Mouse (Mus musculus) gastrocnemius, adult 18-20 months (tissue): ENCODE data around the gene Grhl3. TPM values are rescaled to one million over a fixed set of nuclear protein-coding genes. Genes with fewer than 3 reads are reported as not detected.
A peak's percentile ranks its signal among the peaks of the same experiment; 100 is the strongest.

Experiments
- DNase-seq: peaks from one replicate; pipeline ENCODE4 v3.0.0; 2021; ENCODE audit warnings: low spot score
- total RNA-seq, 2 experiments: library from RNA; stranded (reverse); gene quantifications; 2 replicates each; pipeline ENCODE4 v1.2.3; 2021

Grhl3 gene
- total RNA-seq, 2 experiments from 2014 or later: 0.09 TPM; not detected in 1

DNA sequence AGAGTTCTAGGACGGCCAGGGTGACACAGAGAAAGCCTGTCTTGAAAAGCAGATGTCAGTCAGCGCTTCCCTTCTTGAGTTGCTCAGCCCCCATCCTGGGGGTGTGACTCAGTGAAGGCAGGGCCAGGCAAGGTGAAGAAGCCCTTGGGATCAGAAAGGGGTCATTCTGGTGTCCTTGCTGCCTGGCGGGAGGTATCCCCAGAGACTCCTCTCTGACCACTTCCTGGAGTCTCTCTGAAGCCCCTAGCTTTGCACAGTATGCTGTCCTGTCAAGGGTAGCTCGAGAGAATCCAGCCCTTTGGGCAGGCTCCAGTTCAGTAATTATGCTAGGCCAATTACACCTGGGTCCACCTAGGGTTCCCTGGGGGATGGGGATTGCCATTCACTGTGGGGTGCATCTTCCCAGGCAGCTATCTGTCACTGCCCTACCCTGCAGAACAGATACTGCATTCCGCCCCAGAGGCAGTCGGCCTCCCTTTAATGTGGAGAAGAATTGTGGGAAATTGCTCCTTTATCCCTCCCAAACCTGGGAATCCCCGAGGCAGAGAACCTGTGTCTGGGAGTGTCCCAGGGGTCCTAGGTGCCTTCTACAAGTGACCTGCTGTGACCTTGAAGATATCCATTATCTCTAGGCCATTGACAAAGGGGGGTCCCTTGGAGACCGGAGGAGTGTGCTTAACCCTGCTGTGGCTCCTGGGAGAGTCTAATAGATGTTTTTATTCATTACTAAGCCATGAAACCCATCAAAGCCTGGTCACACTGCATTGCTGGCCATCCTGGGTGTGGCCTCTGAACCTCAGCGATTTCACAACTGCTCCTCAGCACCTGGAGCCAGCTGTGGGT lies 41.4 kb downstream of the Grhl3 start:
- DNase-seq: no peak

DNA sequence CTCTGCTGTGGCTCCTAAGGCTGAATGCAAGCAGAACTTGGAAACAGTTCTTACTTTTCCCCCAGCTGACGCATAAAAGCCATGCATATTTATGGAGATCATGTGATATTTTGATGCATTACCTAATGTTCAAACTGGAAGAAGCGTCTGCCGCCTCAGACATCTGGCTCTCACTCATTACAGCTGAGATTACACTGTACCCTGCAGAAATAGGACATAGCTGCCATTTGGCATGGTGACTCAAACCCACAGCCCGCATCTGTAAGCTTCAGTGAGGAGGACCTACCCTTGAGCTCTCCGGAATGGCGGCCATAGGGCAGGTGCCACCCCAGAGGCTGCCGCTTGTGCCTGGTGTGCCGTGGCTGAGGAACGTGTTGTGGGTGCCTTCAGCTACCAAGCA lies 42.2 kb downstream of the Grhl3 start:
- no peak for DNase-seq

DNA sequence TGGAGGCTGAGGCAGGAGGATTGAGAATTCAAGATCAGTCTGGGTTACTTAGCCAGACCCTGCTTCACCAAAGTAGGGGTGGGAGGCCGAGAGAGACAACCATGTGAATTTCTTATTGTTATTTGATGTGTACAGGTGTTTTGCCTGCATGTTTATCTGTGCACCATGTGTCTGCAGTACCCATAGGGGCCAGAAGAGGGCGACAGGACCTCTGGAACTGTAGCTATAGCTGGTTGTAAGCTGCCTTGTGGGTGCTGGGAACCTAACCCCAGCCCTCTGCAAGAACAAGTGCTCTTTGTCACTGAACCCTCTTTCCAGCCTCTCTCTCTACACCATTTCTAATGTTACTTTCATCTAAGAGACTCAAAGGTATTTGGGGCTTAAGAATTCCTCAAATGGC lies 43.2 kb downstream of the Grhl3 start:
- no peak for DNase-seq

DNA sequence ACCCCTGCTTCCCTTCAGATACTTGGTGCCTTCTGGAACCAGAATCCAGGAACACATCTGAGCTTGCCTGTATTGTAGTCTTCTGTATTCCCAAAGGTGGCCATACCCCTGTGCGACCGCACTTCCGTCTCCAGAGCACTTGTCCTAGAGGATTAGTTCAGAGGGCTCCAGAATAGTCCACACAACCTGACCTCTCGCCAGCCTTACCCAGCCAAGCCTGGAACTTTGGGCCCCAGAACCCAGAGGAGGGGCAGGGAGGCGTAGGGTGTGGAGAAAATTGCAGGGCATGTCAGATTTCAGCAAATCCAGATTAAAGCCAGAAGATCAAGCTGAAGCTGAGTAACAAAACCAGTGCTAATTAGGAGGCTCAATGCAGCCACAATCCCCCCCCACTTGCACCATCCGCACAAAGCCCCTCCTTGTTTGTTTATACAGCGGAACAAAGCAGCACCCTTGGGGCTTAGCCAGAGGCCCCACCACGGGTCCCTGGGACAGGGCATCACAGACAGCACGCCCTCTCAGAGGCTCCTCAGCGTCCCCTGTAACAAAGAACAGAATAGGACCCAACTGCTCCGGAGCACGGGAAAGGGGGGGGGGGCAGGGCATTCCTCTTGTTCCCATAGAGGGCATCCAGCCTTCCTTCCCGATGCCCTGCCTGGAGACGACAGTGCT lies 47.3 kb downstream of the Grhl3 start:
- DNase-seq: no peak

DNA sequence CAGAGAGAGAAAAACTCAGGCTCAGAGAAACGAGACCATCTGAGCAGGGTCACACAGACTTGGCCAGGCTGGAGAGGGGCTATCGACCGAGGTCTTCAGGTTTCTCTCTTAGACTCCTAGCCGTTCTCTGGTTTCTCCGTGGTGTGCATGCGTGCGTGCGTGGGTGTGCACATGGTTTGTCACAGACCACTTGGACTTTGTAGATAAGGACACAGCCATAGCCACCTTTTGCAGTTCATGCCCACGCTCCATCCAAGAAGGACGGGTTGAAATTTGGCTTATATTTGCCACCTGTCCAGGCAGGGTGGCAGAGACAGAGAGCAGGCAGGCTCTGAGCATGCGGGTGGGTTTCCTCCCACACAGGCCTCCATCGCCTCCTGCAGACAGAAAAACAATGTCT lies 48.4 kb downstream of the Grhl3 start:
- no peak for DNase-seq

DNA sequence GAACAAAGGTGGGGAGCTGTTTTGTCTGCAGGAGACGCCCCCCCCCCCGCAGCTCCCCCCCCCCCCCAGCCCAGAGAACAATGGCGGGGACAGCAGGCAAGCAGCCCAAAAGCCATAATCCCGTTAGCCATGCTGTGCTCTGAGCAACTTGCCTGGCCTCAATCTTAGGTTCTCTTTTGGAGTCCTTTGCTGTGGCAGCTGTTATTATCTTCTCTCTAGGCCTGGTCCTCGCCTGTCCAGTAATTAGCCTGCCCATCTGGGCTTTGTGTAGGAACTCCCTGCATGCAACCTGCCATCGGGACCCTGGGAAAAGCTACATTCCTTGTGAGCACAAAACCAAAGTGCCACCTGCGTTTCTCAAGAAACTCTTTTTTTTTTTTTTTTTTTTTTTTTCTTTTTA lies 49.5 kb downstream of the Grhl3 start:
- no peak for DNase-seq

DNA sequence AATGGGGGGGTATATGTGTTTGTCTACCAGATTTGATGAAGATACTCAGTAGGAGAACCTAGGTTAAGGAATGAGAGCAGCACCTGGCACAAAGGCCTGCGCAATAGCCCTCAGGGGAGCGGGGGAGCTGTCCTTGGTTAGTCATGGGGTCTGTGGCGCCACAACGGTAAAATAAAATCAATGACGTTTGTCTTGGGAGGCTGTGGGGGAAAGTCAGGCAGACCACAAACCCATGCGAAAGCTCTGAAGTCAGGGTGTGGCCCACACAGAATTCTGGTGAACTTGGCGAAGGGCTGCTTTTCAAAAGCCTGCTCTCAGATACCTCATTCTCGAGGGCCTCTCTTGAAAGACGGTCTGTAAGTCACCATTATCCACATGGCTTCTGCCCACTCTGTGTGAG lies 53.0 kb downstream of the Grhl3 start:
- DNase-seq: no peak

DNA sequence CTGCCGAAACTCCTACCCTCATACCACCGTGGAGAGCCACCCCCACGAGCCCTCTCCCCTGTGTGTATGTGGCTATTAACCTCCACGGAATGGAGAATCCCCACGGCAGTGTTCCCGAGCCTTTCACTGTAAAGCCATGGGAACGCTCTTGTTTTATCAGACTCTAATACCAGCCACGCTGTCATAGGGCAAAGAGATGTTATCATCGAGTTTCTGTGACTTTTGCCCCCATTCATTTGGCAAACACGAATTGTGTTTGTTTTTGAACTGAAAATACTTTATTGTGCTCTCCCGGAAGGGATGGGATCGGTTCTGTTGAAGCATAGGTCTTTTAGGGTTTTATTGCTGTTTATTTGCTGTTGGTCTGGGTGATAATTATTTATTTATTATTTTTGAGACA lies 55.3 kb downstream of the Grhl3 start:
- no peak for DNase-seq

DNA sequence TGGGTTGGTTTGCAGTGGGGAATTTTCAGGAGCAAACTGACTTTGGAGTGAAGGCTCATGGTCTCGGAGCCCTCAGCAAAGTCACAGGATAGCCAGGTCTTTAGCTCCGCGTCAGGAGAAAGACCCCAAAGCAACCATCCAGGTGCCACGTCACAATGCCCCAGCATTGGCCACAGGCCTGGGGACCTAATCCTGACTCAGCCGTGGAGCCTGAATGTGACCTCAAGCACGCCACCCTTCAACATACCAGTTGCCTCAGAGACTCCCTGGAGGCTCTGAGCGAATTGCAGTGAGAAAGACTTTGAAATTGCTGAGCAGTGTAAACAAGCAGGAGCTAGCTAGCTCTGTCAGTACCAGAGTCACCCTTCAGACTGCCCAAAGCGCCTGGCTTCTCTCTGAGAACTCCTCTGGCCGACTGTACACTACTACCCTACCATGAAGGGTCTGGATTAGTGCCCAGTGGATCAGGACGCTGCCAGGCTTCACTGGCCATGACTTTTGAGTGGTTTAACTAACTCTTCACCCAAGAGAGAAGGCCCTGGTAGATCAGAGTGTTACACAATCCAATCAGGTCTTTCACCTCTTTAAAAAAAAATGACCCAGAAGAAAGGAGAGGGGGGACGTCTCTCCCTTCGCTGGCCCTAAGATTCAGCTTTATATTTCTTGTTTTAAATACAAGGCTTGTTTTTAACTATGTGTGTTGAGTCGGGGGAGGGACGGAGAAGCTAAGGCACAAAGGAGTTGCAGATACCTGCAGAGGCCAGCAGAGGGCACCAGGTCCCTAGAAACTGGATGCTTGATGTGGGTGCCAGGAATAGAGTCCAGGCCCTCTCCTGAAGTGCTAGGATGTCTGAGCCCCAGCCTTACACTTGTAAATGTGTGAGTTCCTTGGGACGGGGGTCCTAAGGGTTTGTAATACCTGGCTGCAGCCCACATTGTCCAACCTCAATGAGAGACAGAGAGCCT lies 56.8 kb downstream of the Grhl3 start:
- peak; percentile 63 for DNase-seq

DNA sequence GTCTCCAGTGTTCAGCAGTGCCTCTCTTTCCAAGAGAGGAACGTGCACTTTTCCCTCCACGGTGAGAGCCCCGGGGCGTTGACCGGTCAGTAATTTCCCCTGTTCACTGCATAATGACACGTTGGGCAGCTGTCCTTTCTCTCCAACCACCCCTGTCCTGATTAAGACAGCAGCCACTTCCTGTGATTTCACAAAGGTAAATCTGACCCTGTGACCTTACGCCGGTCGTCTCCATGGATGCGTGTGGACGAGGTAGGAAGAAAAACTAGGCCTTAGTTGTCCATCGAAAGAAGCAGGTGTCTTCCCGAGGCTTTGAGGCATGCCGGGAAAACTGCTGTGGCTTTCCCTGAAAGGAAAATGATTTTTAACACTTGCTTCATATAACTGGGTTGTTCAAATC lies 58.5 kb downstream of the Grhl3 start:
- no peak for DNase-seq

DNA sequence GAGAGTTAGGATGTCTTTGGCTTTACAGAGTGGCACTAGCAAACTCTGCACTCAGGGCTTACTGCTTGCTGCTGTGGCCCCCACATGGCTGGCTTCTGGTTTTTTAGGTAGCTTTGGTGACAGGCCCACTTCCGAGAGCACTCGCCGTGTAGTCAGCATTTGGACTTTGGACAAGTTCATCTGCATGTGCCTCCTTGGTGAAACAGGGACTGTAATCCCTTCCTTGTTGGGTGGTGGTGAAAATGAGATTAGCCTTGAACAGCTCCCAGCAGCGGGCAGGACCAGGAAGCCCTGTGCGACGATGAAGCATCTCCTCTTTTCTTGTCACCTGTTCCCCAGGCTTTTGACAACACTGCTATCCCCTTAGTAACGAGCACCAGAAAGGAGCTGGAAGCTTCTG lies 59.6 kb downstream of the Grhl3 start:
- no peak for DNase-seq

DNA sequence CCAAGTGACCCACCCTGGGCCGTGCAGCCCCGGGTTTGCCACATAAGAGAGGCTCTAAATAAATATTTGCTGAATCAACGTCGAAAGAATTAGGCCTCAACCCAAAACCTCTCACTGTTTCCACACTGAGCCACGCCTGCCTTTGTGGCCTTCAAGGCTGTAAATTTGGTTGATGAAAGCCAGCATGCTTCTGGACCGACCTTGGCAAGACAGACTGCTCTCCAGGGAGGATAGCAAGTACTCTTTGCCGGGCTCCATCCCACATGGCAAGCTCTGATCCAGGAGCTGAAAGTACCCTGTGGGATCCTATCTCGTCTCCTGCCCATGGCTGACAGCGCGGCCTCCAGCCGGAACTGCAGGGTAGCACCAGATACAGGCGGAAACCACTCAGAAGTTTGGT lies 63.9 kb downstream of the Grhl3 start:
- no peak for DNase-seq

DNA sequence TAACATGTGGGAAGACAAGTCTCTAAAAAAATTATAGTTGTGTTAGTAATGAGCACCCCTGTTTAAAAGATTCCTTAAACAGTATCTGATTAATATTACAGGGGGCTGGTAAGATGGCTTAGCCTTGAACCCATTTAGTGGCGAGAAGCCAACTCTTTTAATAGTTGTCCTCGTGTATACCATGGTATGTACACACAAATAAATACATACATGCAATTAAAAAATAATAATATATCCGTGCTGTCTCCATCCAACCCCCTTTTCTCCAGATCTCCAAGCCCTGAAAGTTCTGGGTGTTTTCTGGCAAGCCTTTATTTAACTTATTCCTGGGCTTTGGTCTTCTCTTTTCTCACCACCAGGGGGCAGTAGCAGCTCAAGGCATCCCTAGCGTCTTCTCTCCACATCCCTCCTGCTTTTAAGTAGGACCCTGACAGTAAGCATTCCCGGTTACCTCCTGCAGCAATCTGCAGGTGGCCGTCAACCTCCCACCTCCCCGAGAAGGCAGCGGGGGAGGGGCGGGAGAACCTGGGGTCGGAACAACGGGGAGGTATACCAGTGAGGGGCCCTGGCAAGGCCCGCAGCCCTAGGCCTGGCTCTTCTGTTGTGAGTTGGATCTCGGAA lies 64.9 kb downstream of the Grhl3 start:
- peak; percentile 61 for DNase-seq

DNA sequence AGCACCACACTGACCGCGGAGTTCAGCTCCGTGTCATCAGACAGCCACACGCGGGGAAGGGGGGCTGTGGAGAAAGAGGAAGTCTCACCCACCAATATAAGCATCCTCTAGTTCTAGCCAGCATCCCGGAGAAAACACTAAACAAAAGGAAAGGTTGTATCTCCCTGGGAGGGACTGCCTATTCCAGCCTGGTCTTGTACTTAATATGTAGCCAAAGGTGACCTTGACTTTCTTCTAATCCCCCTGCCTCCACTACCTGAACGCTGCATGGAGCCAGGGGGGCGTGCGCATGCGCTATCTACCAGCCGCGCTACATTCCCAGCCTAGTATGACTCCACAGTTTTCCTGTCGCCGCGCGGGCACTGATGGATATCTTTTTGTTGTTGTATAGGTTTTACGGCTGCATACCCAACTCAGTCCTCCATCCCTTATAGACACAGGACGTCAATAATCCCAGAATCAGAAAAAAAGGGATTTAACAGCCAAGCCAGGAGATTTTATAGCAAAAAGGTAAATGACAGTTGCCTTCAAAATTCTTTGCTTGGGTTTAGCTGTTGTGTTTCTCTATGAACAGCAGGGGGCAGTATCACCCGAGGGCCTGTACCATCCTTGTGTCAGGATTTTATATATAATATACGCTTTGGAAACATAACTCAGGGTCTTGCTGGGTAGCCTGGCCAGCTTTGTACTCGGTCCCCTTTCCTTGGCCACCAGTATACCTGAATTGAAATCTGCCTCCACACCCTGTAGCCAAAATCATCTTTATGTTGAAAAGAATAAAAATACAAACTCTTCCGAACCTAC lies 65.7 kb downstream of the Grhl3 start:
- no peak for DNase-seq

DNA sequence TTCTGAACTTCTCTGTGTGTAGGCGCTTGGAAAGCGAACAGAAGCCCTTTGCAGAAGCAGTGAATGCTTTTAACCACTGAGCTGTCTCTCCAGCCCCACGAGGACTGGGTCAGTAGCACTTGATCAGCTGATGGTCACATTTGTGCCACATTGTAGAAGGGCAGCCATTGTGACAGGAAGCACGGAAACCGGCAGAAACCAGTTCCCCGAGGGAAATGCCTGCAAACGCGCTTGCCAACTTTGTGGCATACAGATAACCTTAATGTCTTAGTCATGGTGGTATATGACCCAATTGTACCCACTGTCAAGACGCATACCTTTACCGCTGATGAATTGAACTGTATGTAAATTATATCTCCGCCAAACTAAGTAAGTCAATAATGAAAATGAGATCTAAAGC lies 67.6 kb downstream of the Grhl3 start:
- DNase-seq: no peak

DNA sequence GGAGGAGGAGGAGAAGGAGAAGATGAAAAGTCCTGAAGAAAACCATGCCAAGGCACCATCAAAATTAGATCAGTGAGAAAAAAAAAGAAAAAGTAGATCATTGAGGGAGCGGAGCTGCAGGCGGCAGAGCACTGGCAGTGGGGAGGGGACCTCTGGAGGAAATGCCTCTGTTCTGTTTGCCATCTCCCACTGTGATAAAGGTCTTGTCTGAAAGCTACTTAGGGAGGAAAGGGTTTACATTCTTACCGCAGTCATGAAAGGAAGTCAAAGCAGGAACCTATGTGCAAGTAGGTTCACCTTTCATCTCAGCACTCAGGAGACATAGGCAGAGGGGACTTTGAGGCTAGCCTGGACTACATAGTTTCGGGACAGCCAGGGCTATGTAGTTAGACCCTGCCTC lies 71.8 kb downstream of the Grhl3 start:
- no peak for DNase-seq

DNA sequence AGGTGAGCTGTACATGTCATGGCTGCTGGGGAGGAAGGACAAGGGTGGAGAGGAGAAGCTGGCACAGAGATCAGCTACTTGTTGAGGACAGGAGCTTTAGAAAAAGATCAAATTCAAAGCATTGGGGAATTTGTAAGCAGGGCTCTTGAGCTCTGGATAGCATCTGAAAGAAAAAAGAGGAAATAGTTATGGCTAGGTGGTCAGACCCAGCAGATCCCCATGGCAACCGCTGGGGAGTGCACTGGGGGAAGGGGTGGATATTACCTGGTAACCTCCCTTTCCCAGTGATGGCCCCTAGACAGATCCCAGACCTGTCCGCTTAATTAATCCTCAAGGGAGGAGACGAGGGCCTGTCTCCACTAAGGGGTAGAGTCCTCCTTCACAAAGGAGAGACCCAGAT lies 73.6 kb downstream of the Grhl3 start:
- DNase-seq: no peak

DNA sequence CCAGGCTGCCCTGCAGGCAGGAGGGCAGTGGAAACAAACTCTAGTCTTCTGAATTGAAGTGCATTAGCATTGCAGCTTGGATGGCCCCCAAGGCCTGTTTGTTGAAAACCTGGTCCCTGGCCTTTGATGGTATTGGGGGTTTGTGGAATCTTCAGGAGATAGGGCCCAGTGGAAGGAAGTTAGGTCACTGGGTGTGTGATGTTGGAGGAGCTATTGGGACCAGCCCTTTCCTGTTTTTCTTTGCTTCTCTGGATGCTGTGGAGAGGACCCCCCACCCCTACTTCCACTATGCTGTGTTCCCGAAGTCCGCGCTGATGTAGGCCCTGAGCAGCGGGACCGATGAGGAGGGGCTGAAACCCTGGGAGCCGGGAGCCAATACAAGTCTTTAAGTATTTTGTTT lies 75.3 kb downstream of the Grhl3 start:
- DNase-seq: no peak

DNA sequence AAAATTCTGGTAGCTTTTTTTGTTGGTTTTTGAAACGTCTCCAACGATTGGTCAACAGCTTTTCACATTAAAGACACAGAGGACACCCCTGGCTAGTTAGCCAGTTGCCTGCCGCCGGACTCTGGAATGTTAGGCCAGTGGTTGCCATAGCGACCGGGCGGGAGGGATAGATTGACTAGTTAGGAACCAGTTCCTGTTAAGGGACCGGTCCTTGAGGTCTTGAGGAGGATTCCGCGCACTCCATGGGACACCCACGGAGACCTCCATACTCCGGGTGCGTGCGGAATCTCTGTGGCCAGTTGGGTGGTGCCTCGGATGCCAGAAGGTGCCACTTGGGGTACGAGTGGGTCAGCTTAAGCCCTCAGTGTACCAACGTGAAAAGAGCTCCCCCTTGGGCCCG lies 77.6 kb downstream of the Grhl3 start:
- peak; percentile 48 for DNase-seq

DNA sequence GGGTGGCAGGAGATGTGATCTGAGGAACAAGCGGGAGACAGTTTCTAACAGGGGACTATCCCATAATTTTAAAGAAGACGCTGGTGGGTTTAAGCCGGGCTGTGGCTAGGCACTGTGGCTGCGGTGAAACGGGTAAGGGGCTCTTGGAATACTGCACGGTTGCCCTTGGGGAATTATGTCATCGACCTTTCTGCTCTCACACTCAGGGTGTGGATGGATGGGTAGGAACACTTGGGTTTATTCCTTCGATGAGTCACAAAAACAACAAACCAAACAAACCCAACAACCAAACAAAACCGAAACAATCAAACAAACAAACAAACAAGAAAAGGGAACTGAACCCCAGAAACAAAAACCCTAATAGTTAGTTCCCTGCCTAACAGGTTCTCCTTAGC lies 78.0 kb downstream of the Grhl3 start:
- peak; percentile 12 for DNase-seq
